Mouse (Mus musculus) kidney, embryonic 15.5 days (tissue): Measurements from ENCODE around the gene Phc2. TPM values are rescaled to one million over a fixed set of nuclear protein-coding genes. Genes with fewer than 3 reads are reported as not detected.

ENCODE experiments used
- ATAC-seq: fragments of 200-750 bp; cut with Nextera tagmentation; replicated peaks from 2 replicates; pipeline ENCODE4 v1.8.0; 2017; ENCODE audit warnings: moderate TSS enrichment; ENCODE audit not compliant: low FRiP score
- H3K27ac ChIP-seq: fragments of 300-500 bp; sonication (generic); 2 replicates; pipeline ENCODE4 v1.5.1; 2015; ENCODE audit warnings: mild to moderate bottlenecking, inconsistent platforms
- H3K27me3 ChIP-seq: fragments of 300-500 bp; sonication (generic); 2 replicates; pipeline ENCODE4 v1.6.1; 2015; ENCODE audit warnings: inconsistent platforms
- H3K36me3 ChIP-seq: fragments of 300-500 bp; sonication (generic); 2 replicates; pipeline ENCODE4 v1.6.1; 2015; ENCODE audit warnings: inconsistent platforms
- H3K4me1 ChIP-seq: fragments of 300-500 bp; sonication (generic); 2 replicates; pipeline ENCODE4 v1.6.1; 2015; ENCODE audit warnings: inconsistent platforms
- H3K4me2 ChIP-seq: fragments of 300-500 bp; sonication (generic); 2 replicates; pipeline ENCODE4 v1.6.1; 2015; ENCODE audit warnings: moderate library complexity, mild to moderate bottlenecking, inconsistent platforms
- H3K4me3 ChIP-seq: fragments of 300-500 bp; sonication (generic); replicated peaks from 2 replicates; pipeline ENCODE4 v1.5.1; 2015; ENCODE audit warnings: mild to moderate bottlenecking, inconsistent platforms
- H3K9ac ChIP-seq: fragments of 300-500 bp; sonication (generic); 2 replicates; pipeline ENCODE4 v1.6.1; 2015; ENCODE audit warnings: mild to moderate bottlenecking, inconsistent platforms
- H3K9me3 ChIP-seq: fragments of 300-500 bp; sonication (generic); replicated peaks from 2 replicates; pipeline ENCODE4 v1.6.1; 2016; ENCODE audit warnings: inconsistent platforms
- WGBS: fragments of 180-500 bp; shearing (Covaris S2); methylation state at CpG from one replicate; pipeline ENCODE4 v1.1.7; 2015; ENCODE audit warnings: mixed read lengths; 5-methylcytosine and 5-hydroxymethylcytosine counted together
- polyA plus RNA-seq: library from polyadenylated mRNA; unstranded; fragments of >200 nt; fragmentation: Nextera tagmentation; extraction: Ambion mirVana; gene quantifications from 2 replicates; pipeline ENCODE4 v1.2.1, GENCODE M21; 2015

Phc2 gene
- polyA plus RNA-seq, 1 experiment from 2014 or later: 40.3 TPM

DNA sequence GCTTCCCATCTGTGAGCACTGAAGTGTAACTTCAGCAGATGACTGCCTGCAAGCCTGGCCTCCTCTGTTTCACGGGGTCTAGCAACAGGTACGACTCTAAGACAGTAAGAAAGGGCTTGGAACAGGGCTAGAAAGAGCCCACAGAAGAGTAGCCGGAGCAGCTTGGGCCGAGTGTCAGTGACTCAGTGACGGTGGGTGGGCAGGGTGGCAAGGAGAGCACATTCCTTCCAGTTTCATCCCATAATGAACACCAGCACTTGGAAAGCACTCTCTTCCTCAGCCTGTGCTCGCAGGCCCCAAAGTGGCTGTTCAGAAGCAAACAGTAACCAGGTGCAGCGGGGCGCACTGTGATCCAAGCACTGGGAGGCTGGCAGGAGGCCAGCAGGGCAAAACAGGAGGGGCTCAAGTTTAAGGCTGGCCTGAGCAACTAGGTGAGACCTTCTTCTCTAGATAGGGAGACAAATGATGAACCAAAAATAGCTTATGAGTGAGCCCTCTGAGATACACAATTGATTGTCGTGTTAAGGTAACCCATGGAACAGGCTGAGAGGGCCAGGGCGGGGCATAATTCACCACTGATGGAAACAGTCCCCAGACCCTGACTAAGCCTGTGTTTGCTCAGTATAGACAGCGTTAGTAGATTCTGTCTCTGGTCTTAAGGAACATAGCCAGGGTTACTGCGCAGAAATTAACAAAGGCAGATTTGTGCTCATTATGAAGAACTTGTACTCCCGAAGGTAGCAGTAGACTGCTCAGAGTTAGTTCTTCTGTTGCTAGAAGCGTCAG lies 83.5 kb downstream of the Phc2 start:
- no peak overlapping the region for H3K4me3 ChIP-seq
- H3K4me1 ChIP-seq: peaks cover 75% of the 10 kb centered on the region
- H3K36me3 ChIP-seq: peaks cover 6% of the 10 kb centered on the region
- no peak overlapping the region for H3K9ac ChIP-seq
- no peaks in the 10 kb centered on the region for H3K27me3 ChIP-seq
- no peak; the same call in 1 of the 2 replicates for ATAC-seq
- peak overlapping the region; percentile 94 for H3K27ac ChIP-seq
- H3K9me3 ChIP-seq: no peaks in the 10 kb centered on the region
- WGBS: 58% methylated on average over 14 of the region's 14 CpGs
- no peak overlapping the region; the same call in 1 of the 2 replicates for H3K4me2 ChIP-seq

DNA sequence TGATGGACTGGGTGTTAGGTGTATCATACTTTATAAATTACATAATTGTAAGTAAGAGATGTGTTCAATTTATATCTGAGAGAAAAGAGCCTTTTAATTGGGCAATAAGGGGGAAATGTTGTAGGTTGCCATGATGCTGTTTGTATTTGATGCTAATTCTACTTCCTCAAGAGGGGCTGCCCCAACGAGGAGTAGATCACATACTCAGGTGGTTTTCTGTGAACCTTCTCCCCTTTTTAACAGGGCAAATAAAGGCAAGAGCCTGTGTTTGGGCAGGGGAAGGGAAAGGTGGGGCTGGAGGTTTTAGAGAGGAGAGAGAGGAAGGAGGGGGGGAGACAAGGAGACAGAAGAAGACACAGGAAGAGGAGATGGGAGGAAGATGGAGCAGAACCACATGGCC lies 86.4 kb downstream of the Phc2 start:
- Histone ChIP-seq H3K36me3 (peaks cover 34% of the 10 kb centered on the region), H3K9me3 (no peaks in the 10 kb centered on the region), H3K4me2 (no peak overlapping the region), H3K27ac (no peak overlapping the region), H3K4me3 (no peak overlapping the region), H3K27me3 (no peaks in the 10 kb centered on the region), H3K4me1 (peaks cover 46% of the 10 kb centered on the region), H3K9ac (no peak overlapping the region)
- WGBS: 73% methylated on average over 1 of the region's 1 CpGs
- no peak for ATAC-seq

DNA sequence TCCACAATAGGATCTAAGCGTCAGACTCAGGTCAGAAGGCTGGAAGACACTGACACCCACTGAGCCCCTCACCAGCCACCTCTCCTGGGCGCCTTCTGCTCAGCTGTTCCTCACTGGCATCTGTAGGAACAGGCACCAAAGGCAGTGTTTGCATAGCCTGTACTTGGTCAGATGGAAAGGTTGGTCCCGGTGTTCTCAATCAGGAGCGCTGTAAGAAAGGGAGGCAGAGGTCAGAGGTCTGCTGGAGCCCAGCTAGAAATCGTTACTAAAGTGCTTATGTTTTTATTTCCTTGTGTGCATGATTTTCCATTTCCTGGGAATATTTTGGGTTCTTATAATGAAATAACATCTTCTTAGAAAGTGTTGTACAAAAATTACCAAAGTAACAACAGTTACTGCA lies 87.4 kb downstream of the Phc2 start:
- ATAC-seq: no peak
- Histone ChIP-seq H3K4me3 (no peak overlapping the region), H3K4me1 (peaks cover 36% of the 10 kb centered on the region), H3K4me2 (no peak overlapping the region), H3K9ac (peak overlapping the region; percentile 24; the same call in 1 of the 2 replicates), H3K27me3 (no peaks in the 10 kb centered on the region), H3K9me3 (no peaks in the 10 kb centered on the region), H3K36me3 (peaks cover 44% of the 10 kb centered on the region), H3K27ac (peak overlapping the region; percentile 7; the same call in 1 of the 2 replicates)
- WGBS: 24% methylated on average over 5 of the region's 5 CpGs

DNA sequence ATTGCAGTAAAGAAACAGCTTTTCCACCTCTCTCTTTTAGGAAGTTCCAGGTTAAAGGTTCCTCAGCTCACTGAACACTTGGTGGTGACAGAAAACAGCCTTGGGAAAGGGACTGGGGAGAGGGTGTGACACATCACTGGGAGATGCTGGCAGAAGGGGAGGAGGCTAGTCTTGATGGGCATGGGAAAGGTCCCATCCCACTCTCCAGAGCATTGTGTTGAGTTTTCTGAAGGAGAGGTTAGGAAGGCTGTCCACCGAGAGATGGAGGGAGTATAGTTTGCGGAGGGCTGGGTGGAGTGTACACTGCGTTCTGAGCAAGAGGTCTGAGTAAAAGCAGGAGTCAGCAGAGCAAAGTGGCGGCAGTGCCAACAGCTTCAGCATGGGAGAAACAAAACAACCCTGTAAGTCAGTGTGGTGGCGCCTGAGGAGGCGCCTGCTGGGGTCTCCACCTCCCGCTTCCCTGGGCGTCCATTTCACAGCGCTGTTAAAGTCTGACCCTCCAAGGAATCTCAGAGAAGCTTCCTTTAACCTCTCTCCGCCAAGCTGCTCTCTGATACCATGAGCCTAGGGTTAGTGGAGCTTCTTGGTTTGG lies 88.0 kb downstream of the Phc2 start:
- Histone ChIP-seq H3K4me3 (no peak overlapping the region), H3K27me3 (no peaks in the 10 kb centered on the region), H3K9me3 (no peaks in the 10 kb centered on the region), H3K36me3 (peaks cover 50% of the 10 kb centered on the region), H3K4me1 (peaks cover 30% of the 10 kb centered on the region), H3K27ac (peak overlapping the region; percentile 55), H3K4me2 (no peak overlapping the region), H3K9ac (no peak overlapping the region)
- no peak for ATAC-seq
- 58% methylated on average over 10 of the region's 10 CpGs for WGBS

DNA sequence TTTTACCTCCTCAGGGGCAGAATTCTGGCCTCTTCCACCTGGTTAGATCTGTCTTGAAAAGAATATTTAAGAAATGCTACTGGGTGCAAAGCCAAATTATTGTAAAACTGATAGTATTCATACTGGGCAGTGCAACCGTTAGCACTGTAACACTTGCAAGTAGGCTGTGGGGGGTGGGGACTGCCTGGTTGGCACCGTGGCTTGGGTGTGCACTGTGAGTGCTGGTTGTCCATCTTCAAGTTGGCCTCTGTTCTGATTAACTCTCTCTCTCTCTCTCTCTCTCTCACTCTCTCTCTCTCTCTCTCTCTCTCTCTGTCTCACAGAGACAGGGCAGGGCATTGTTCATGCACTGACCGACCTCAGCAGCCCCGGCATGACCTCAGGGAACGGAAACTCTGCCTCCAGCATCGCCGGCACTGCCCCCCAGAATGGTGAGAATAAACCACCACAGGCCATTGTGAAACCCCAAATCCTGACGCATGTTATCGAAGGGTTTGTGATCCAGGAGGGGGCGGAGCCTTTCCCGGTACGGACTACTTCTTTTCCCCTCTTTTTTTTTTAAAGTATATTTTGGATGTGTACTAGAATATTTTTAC lies 88.6 kb downstream of the Phc2 start:
- H3K27ac ChIP-seq: peak overlapping the region; percentile 55
- no peak overlapping the region for H3K4me3 ChIP-seq
- ATAC-seq: no peak
- WGBS: 75% methylated on average over 12 of the region's 12 CpGs
- H3K9ac ChIP-seq: no peak overlapping the region
- peaks cover 25% of the 10 kb centered on the region for H3K4me1 ChIP-seq
- no peaks in the 10 kb centered on the region for H3K9me3 ChIP-seq
- H3K36me3 ChIP-seq: peaks cover 56% of the 10 kb centered on the region
- no peaks in the 10 kb centered on the region for H3K27me3 ChIP-seq
- H3K4me2 ChIP-seq: no peak overlapping the region

DNA sequence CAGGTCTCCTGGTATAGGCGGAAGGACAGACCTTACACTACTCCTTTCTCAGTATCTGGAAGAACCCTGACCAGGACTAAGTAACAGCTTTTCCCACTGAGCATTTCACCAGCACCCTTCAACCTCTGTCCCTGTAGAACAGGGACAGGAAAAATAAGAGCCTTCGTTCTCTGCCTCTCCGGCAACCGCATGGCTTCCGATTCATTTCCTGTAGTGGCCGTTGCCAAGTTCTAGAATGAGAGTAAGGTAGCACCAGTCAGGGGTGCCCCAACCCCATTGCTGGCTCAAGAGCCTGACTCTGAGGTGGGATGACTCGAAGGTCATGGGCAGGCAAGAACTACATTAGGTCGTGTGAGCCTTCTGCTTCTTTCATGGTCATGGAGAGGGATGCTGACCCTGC lies 90.7 kb downstream of the Phc2 start:
- H3K27me3 ChIP-seq: no peaks in the 10 kb centered on the region

DNA sequence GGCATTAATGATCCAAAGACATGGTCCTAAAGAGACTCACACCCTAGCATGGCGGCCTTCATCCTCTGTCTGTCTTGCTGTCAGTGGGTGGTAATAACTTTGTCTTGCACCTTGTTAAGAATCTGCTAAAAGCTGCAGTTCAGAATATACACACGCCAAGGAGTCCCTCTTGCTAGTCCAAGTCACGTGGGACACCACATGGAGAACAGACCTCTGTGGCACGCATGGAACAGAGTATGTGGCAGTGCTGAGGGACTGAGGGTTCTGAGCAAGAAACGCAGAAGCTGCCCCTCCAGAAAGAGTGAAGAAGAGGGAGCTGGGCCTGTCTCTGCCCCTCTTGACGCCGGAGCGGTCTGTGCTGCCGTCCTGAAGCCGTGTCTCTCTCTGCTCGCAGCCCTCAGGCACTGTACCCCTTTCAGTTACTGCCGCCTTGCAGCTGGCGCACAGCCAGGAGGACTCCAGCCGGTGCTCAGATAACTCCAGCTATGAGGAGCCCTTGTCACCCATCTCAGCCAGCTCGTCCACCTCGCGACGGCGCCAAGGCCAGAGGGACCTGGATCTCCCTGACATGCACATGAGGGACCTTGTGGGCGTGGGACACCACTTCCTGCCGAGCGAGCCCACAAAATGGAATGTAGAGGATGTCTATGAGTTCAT lies 93.2 kb downstream of the Phc2 start:
- H3K27me3 ChIP-seq: no peaks in the 10 kb centered on the region
- H3K9ac ChIP-seq: no peak overlapping the region
- H3K4me3 ChIP-seq: no peak overlapping the region
- no peak overlapping the region for H3K27ac ChIP-seq
- no peak overlapping the region for H3K4me2 ChIP-seq
- peaks cover 99% of the 10 kb centered on the region for H3K36me3 ChIP-seq
- no peaks in the 10 kb centered on the region for H3K9me3 ChIP-seq
- no peak for ATAC-seq
- H3K4me1 ChIP-seq: peaks cover 3% of the 10 kb centered on the region; the same call in 1 of the 2 replicates
- 85% methylated on average over 22 of the region's 22 CpGs for WGBS

More for the DNA sequence above, 90.7 kb downstream of the Phc2 start:
- H3K27ac ChIP-seq: no peak overlapping the region
- no peak overlapping the region for H3K4me3 ChIP-seq
- H3K4me1 ChIP-seq: peaks cover 20% of the 10 kb centered on the region
- 90% methylated on average over 8 of the region's 8 CpGs for WGBS
- no peak for ATAC-seq
- H3K36me3 ChIP-seq: peaks cover 76% of the 10 kb centered on the region
- H3K4me2 ChIP-seq: no peak overlapping the region
- no peaks in the 10 kb centered on the region for H3K9me3 ChIP-seq
- H3K9ac ChIP-seq: no peak overlapping the region

DNA sequence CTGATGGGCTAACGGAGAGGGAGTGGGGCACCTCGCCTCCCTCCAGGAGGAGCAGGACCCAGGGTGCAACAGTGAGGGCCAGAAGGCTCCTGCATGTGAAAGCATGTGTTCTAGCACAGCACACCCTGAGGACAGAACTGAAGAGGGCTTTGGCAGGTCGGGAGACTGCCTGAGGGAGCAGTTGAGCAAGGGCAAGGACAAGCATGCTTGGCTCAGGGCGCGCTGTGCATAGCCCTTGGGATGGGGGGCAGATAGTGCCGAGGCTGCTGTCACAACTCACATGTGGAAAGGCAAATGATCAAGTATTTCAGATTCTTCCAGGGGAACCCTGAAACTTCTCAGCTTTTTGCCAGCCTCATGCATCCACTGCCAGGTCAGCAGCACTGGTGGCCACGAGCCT lies 93.8 kb downstream of the Phc2 start:
- no peaks in the 10 kb centered on the region for H3K9me3 ChIP-seq
- H3K4me3 ChIP-seq: no peak overlapping the region
- no peak overlapping the region for H3K4me2 ChIP-seq
- WGBS: 91% methylated on average over 7 of the region's 7 CpGs
- H3K9ac ChIP-seq: no peak overlapping the region
- H3K36me3 ChIP-seq: peaks cover 99% of the 10 kb centered on the region
- ATAC-seq: no peak
- H3K27me3 ChIP-seq: no peaks in the 10 kb centered on the region
- H3K27ac ChIP-seq: no peak overlapping the region
- no peaks in the 10 kb centered on the region for H3K4me1 ChIP-seq

DNA sequence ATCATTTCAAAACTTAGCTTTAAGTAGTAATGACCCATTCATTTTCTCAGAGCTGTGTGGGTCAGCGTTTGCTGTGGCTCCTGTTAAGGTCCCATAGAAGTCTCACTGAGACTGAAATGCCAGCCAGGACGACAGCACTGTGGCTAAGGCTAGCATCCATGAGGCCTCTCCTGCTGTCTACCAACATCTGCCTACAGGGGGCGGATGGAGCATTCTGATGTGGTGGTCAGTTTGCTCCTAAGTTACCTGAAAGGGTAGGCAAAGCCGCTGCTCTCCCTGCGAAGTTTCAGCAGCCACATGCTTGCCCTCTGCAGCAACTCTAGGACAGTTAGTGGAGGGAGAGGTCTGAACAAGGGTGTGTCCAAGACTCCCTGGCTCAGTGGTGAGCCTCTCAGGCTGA lies 96.5 kb downstream of the Phc2 start:
- H3K36me3 ChIP-seq: peaks cover 88% of the 10 kb centered on the region
- H3K4me3 ChIP-seq: no peak overlapping the region
- ATAC-seq: no peak
- no peak overlapping the region for H3K27ac ChIP-seq
- no peaks in the 10 kb centered on the region for H3K27me3 ChIP-seq
- no peak overlapping the region for H3K4me2 ChIP-seq
- H3K4me1 ChIP-seq: peaks cover 5% of the 10 kb centered on the region; the same call in 1 of the 2 replicates
- no peak overlapping the region for H3K9ac ChIP-seq
- no peaks in the 10 kb centered on the region for H3K9me3 ChIP-seq
- WGBS: 68% methylated on average over 5 of the region's 5 CpGs

DNA sequence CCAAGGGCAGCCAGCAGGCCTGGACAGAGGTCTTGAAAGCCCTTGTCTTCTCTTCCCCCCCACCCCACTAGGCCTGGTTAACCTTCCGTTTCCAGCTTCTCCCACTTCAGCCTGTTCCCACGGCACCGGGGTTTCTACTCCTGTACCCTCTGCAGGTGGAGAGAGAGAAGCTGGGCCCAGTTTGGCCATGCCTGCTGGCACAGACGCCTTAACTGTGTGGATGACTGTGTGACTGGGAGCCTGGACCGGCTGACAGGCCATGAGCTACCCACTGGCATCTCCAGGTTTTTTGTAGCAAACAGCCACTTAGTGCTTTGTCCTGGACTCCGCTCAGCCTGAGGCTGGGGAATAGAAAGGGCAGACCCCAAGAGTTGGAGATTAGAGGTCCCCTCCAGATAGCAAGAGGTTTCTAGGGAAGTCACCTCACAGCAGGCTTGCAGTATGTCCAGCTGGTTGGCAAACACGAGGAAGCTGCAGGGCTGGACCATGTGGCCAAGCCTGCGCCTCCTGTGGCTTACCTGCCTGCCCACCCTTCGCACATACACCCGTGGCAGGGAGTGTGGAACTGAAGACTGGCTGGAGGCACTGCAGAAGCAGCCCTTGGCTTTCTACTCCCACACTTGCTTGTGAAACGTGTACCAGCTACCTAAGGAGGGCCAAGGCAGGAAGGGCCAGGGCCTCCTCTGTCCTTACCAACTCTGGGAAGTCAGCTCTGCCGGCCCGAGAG lies 97.7 kb downstream of the Phc2 start:
- H3K9me3 ChIP-seq: no peaks in the 10 kb centered on the region
- H3K27me3 ChIP-seq: no peaks in the 10 kb centered on the region
- H3K4me2 ChIP-seq: no peak overlapping the region
- H3K4me1 ChIP-seq: peaks cover 5% of the 10 kb centered on the region; the same call in 1 of the 2 replicates
- H3K36me3 ChIP-seq: peaks cover 76% of the 10 kb centered on the region
- no peak overlapping the region for H3K27ac ChIP-seq
- no peak overlapping the region for H3K9ac ChIP-seq
- 84% methylated on average over 13 of the region's 13 CpGs for WGBS
- no peak overlapping the region for H3K4me3 ChIP-seq
- ATAC-seq: no peak

DNA sequence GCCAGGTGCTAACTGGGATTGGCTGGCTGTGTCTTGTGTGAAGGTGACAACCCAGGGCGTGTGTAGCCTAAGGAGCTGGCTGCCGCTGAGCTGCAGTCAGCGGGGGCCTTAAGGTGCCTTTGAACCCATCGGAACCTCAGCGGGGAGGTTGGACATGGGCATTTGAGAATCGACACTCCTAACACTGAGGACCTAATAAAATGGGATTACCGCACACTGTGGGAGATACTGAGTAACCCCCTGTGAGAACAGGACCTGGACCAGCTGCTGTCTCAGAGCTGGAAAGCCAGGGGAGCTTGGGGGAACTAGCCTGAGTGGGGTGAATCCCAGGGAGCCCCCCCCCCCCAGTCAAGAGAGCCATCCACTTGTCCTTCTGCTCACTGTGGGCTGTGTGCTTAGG lies 99.1 kb downstream of the Phc2 start:
- Histone ChIP-seq H3K4me3 (no peak overlapping the region), H3K4me2 (no peak overlapping the region), H3K36me3 (peaks cover 62% of the 10 kb centered on the region), H3K27me3 (no peaks in the 10 kb centered on the region), H3K27ac (no peak overlapping the region), H3K9me3 (no peaks in the 10 kb centered on the region), H3K4me1 (peaks cover 9% of the 10 kb centered on the region; the same call in 1 of the 2 replicates), H3K9ac (no peak overlapping the region)
- ATAC-seq: no peak
- 88% methylated on average over 7 of the region's 7 CpGs for WGBS
